Mouse (Mus musculus) forebrain, embryonic 13.5 days (tissue): ENCODE results near the gene Olfr53. TPM values are rescaled to one million over a fixed set of nuclear protein-coding genes. Genes with fewer than 3 reads are reported as not detected.
"Not testable (repeated sequence)": the region's sequence is repeated elsewhere in the genome, so short reads cannot be mapped to it uniquely, and the experiment has no call there.

Source experiments
- ATAC-seq: fragments of 200-750 bp; cut with Nextera tagmentation; 2 replicates; pipeline ENCODE4 v1.8.0; 2017
- H3K27ac ChIP-seq: fragments of 300-500 bp; sonication (generic); 2 replicates; pipeline ENCODE4 v1.5.1; 2015; ENCODE audit warnings: inconsistent platforms, mild to moderate bottlenecking, moderate library complexity
- H3K27me3 ChIP-seq: fragments of 300-500 bp; sonication (generic); 2 replicates; pipeline ENCODE4 v1.6.1; 2015; ENCODE audit warnings: mild to moderate bottlenecking, inconsistent platforms
- H3K36me3 ChIP-seq: fragments of 300-500 bp; sonication (generic); 2 replicates; pipeline ENCODE4 v1.6.1; 2015; ENCODE audit warnings: mild to moderate bottlenecking, inconsistent platforms; ENCODE audit not compliant: poor library complexity, severe bottlenecking
- H3K4me1 ChIP-seq: fragments of 300-500 bp; sonication (generic); 2 replicates; pipeline ENCODE4 v1.6.1; 2015; ENCODE audit warnings: inconsistent platforms
- H3K4me2 ChIP-seq: fragments of 300-500 bp; sonication (generic); 2 replicates; pipeline ENCODE4 v1.6.1; 2015; ENCODE audit warnings: inconsistent platforms, mild to moderate bottlenecking, moderate library complexity
- H3K4me3 ChIP-seq: fragments of 300-500 bp; sonication (generic); 2 replicates; pipeline ENCODE4 v1.5.1; 2015; ENCODE audit warnings: mild to moderate bottlenecking, inconsistent platforms
- H3K9ac ChIP-seq: fragments of 300-500 bp; sonication (generic); 2 replicates; pipeline ENCODE4 v1.6.1; 2015; ENCODE audit warnings: mild to moderate bottlenecking, inconsistent platforms
- H3K9me3 ChIP-seq: fragments of 300-500 bp; sonication (generic); replicated peaks from 2 replicates; pipeline ENCODE4 v1.6.1; 2016; ENCODE audit warnings: inconsistent platforms
- WGBS: fragments of 180-500 bp; shearing (Covaris S2); methylation state at CpG from one replicate; pipeline ENCODE4 v1.1.7; 2015; 5-methylcytosine and 5-hydroxymethylcytosine counted together
- polyA plus RNA-seq: library from polyadenylated mRNA; unstranded; fragments of >200 nt; fragmentation: Nextera tagmentation; extraction: Ambion mirVana; gene quantifications from 2 replicates; pipeline ENCODE4 v1.2.1, GENCODE M21; 2015

Olfr53 gene
- not detected in 2 replicates for polyA plus RNA-seq

DNA sequence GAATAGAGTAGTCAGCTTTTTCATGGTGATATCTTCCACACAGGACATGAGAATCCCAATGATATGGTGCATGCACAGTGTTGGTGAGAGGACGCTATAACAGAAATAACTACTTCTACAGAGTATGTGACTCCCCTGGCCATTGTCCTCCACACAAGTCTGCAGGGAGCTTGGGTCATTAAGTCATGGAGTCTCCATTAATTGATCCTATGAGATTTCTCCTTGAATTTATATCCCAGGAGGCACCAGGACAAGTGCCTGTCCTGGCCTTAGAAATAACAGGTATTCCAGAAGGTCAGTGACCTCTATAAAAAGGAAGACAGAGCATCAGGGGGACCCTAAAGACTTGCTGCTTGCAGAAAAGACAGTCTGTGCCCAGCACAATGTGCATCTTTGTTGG lies at the start of gene Olfr53:
Gene Olfr53, plus strand, starts transcription at position 301 of the 400 bp plus-strand sequence.
- WGBS = 83% methylated on average over 1 of the region's 1 CpGs
- ATAC-seq = no peak
- H3K4me2 ChIP-seq = no peak within 1 kb of the TSS
- H3K27ac ChIP-seq = no peak within 1 kb of the TSS
- H3K4me1 ChIP-seq = no peaks in the 10 kb centered on the region
- H3K9ac ChIP-seq = no peak within 1 kb of the TSS
- H3K27me3 ChIP-seq = no peaks in the 10 kb centered on the region
- H3K9me3 ChIP-seq = no peaks in the 10 kb centered on the region
- H3K4me3 ChIP-seq = no peak within 1 kb of the TSS
- no peaks in the 10 kb centered on the region for H3K36me3 ChIP-seq

DNA sequence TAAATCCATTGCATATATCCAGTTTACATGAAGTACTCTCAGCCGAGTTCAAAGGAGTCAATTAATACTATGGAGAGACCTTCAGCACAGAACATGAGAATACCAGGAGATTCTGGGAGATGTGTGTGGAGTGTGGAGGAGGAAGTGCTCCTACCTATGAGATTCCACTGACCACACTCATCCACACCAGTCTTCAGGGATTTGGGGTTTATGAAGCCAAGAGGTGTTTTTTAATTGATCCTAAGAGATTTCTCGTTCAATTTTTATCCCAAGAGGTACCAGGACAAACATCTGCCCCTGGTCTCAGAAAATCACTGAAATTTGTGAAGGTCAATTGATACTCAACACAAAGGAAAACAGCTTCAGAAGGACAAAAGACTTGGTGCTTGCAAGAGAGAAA lies 45.3 kb upstream of the Olfr53 start, which contains the start of gene Olfr46:
Gene Olfr46, plus strand, starts transcription at position 301 of the 400 bp plus-strand sequence.
- ATAC-seq, H3K27ac ChIP-seq, H3K27me3 ChIP-seq, H3K36me3 ChIP-seq, H3K9me3 ChIP-seq, H3K4me3 ChIP-seq, H3K4me2 ChIP-seq, H3K9ac ChIP-seq, H3K4me1 ChIP-seq: not testable (repeated sequence)
- WGBS = 80% methylated on average over 2 of the region's 2 CpGs

DNA sequence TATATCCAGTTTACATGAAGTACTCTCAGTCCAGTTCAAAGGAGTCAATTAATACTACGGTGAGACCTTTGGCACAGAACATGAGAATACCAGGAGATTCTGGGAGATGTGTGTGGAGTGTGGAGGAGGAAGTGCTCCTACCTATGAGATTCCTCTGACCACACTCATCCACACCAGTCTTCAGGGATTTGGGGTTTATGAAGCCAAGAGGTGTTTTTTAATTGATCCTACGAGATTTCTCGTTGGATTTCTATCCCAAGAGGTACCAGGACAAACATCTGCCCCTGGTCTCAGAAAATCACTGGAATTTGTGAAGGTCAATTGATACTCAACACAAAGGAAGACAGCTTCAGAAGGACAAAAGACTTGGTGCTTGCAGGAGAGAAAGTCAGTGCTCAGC lies 17.6 kb upstream of the Olfr53 start, which contains the start of gene Olfr61:
Gene Olfr61, plus strand, starts transcription at position 301 of the 400 bp plus-strand sequence.
- not testable (repeated sequence) for H3K4me1 ChIP-seq, H3K9ac ChIP-seq, H3K4me3 ChIP-seq, H3K27me3 ChIP-seq, H3K4me2 ChIP-seq, H3K27ac ChIP-seq, H3K36me3 ChIP-seq, H3K9me3 ChIP-seq, ATAC-seq
- WGBS = 84% methylated on average over 3 of the region's 3 CpGs

DNA sequence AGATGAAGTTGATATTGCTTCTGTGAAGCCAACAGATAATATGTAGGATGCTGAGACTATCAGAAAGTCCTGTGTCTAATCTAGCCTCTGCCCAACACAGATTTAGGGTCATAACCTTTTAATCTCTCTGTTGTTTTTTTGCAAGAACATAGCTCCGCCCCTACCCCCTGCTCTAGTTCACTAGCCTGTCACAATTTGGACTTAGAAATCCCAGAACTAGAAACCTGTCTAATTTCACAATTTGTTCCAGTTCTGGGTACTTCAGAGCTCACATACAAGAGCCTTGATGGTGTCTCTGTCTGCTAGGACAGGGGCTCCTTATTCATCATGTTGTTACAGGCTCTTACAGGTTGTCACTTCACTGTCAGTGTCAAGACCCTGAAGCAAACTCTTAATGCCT lies 15.7 kb upstream of the Olfr53 start:
- no peak overlapping the region for H3K4me2 ChIP-seq
- H3K27ac ChIP-seq = no peak overlapping the region
- no peak overlapping the region for H3K9ac ChIP-seq
- no peaks in the 10 kb centered on the region for H3K27me3 ChIP-seq
- WGBS = 63% methylated on average over 1 of the region's 1 CpGs
- no peaks in the 10 kb centered on the region for H3K36me3 ChIP-seq
- no peaks in the 10 kb centered on the region for H3K9me3 ChIP-seq
- no peak for ATAC-seq
- H3K4me1 ChIP-seq = no peaks in the 10 kb centered on the region
- H3K4me3 ChIP-seq = no peak overlapping the region

DNA sequence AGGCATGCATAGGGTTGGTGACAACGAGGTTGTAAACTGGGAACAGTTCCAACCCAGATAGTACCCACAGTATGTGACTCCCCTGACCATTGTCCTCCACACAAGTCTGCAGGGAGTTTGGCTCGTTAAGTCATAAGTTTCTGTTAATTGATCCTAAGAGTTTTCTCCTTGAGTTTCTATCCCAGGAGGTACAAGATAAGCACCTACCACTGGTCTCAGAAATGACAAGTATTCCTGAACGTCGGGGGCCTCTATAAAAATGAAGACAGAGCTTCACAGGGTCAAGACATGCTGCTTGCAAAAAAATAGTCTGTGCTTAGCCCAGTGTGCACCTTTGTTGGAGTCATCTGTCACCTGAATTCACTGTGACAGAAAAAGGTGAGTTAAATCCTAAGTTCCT lies 13.4 kb downstream of the Olfr53 start, which contains the start of gene Olfr539:
Gene Olfr539, plus strand, starts transcription at position 301 of the 400 bp plus-strand sequence.
- Histone ChIP-seq H3K9me3 (no peaks in the 10 kb centered on the region), H3K4me3 (no peak within 1 kb of the TSS), H3K4me1 (no peaks in the 10 kb centered on the region), H3K27ac (no peak within 1 kb of the TSS), H3K4me2 (no peak within 1 kb of the TSS), H3K27me3 (no peaks in the 10 kb centered on the region), H3K36me3 (no peaks in the 10 kb centered on the region), H3K9ac (no peak within 1 kb of the TSS)
- 66% methylated on average over 4 of the region's 4 CpGs for WGBS
- ATAC-seq = no peak

DNA sequence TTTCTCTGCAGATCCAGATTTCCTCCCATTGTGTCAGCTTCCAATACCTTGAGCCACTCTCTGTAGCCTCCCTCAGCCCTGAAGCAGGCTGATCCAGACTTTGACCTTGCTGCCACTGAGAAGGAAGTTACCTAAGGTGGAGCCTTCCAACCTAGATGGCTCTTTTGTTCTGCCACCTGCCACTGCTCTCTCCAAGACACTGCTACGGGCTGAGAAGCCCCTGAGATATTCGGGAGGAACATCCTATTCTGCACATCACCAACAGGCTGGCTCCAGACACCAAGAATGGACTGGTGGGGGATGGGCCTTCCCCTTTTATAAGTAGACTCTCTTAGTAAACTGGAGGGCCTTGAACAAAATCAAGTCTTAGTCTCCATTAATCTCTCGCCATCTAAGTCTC lies 24.4 kb downstream of the Olfr53 start:
- H3K9ac ChIP-seq, H3K36me3 ChIP-seq, H3K9me3 ChIP-seq, H3K4me3 ChIP-seq, H3K27me3 ChIP-seq, H3K4me1 ChIP-seq, H3K4me2 ChIP-seq, ATAC-seq, H3K27ac ChIP-seq: not testable (repeated sequence)
- WGBS = 84% methylated on average over 3 of the region's 3 CpGs

DNA sequence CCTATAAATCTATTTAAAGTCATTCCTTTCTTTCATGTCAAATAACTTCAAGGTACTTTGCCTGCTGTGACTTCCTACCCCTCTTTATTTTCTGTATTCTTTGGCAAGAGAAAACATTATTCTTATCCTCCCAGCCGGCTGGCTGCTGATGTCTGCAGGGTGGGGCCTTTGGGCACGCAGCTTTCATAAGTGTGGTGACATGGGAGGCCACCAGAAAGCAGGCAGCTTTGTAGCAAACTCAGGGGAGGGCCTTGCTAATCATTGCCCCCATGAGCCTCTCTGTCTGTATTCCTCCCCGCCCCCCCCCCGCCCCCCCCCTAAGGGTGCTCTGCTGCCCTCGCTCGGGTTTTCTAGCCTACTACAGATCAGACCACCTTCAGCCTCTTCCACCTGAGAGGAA lies 29.6 kb downstream of the Olfr53 start:
- no peak overlapping the region for H3K4me3 ChIP-seq

DNA sequence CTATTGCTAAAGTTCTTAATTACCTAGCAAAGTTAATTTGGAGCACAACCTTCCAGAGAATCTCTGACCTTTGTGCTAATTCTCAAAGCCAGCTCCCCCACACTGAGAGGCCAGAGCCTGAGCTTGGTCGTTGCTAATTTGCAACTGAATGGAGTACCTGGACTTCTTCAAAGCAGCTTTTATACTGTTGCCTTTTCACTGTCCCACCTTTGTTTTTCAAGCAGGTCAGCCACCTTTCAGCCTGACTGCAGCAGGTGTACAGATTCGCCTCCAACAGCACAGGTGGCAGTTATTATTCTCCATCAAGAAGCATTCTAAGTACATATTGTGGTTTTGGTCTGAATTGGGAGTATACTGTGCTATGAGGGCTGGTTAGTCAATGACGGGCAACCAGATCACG lies 33.3 kb downstream of the Olfr53 start:
- not testable (repeated sequence) for H3K9me3 ChIP-seq

More for the DNA sequence above, 29.6 kb downstream of the Olfr53 start:
- peaks cover 10% of the 10 kb centered on the region for H3K9me3 ChIP-seq
- H3K9ac ChIP-seq = no peak overlapping the region
- WGBS = 2% methylated on average over 6 of the region's 6 CpGs
- no peak for ATAC-seq
- H3K27me3 ChIP-seq = no peaks in the 10 kb centered on the region
- H3K4me2 ChIP-seq = peak overlapping the region; percentile 28
- H3K4me1 ChIP-seq = no peaks in the 10 kb centered on the region
- no peak overlapping the region for H3K27ac ChIP-seq
- no peaks in the 10 kb centered on the region for H3K36me3 ChIP-seq

DNA sequence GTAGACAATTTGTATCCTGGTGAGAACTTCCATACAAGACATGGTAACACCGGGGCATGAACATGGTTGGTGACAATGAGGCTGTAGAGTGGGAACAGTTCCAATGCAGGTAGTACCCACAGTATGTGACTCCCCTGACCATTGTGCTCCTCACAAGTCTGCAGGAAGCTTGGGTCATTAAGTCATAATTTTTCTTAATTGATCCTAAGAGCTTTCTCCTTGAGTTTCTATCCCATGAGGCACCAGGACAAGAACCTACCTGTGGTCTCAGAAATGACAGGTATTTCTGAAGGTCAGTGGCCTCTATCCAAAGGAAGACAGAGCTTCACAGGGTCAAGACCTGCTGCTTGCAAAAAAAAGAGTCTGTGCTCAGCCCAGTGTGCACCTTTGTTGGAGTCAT lies 35.4 kb downstream of the Olfr53 start, which contains the start of gene Olfr45:
Gene Olfr45, plus strand, starts transcription at position 301 of the 400 bp plus-strand sequence.
- no peaks in the 10 kb centered on the region for H3K4me1 ChIP-seq
- H3K4me2 ChIP-seq = no peak within 1 kb of the TSS
- no peak within 1 kb of the TSS for H3K9ac ChIP-seq
- WGBS = 100% methylated on average over 1 of the region's 1 CpGs
- peaks cover 10% of the 10 kb centered on the region for H3K9me3 ChIP-seq
- no peak for ATAC-seq
- no peak within 1 kb of the TSS for H3K27ac ChIP-seq
- H3K4me3 ChIP-seq = no peak within 1 kb of the TSS
- H3K36me3 ChIP-seq = no peaks in the 10 kb centered on the region
- H3K27me3 ChIP-seq = no peaks in the 10 kb centered on the region

More for the DNA sequence above, 33.3 kb downstream of the Olfr53 start:
- not testable (repeated sequence) for H3K4me2 ChIP-seq, H3K9ac ChIP-seq, ATAC-seq, H3K4me3 ChIP-seq, H3K4me1 ChIP-seq, H3K27ac ChIP-seq, H3K27me3 ChIP-seq, H3K36me3 ChIP-seq
- WGBS = 65% methylated on average over 4 of the region's 4 CpGs

DNA sequence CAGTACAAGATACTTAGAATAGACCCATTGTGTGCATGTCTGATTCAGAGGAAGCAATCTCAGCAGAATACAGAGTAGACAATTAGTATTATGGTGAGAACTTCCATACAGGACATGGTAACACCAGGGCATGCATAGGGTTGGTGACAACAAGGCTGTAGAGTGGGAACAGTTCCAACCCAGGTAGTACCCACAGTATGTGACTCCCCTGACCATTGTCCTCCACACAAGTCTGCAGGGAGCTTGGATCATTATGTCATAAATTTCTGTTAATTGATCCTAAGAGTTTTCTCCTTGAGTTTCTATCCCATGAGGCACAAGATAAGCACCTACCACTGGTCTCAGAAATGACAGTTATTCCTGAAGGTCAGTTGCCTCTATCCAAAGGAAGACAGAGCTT lies 50.7 kb downstream of the Olfr53 start, which contains the start of gene Olfr541:
Gene Olfr541, plus strand, starts transcription at position 301 of the 400 bp plus-strand sequence.
- H3K9ac ChIP-seq = no peak within 1 kb of the TSS
- H3K36me3 ChIP-seq = no peaks in the 10 kb centered on the region
- H3K4me3 ChIP-seq = no peak within 1 kb of the TSS
- H3K9me3 ChIP-seq = no peaks in the 10 kb centered on the region
- H3K4me2 ChIP-seq = no peak within 1 kb of the TSS
- no peak within 1 kb of the TSS for H3K27ac ChIP-seq
- no peaks in the 10 kb centered on the region for H3K27me3 ChIP-seq
- H3K4me1 ChIP-seq = no peaks in the 10 kb centered on the region
- ATAC-seq = no peak

Other genes starting within 250 kb of the Olfr53 start
- gene Olfr531, start 243.5 kb upstream of the Olfr53 start, polyA plus RNA-seq = not detected in 2 replicates
- not detected in 2 replicates for gene Olfr532, start 224.8 kb upstream of the Olfr53 start, polyA plus RNA-seq
- gene Olfr533, start 183.1 kb upstream of the Olfr53 start, polyA plus RNA-seq = not detected in 2 replicates
- not detected in 2 replicates for gene Olfr535, start 162.2 kb upstream of the Olfr53 start, polyA plus RNA-seq
- not detected in 2 replicates for gene Olfr536, start 139.1 kb upstream of the Olfr53 start, polyA plus RNA-seq
- gene Olfr538, start 78.6 kb upstream of the Olfr53 start, polyA plus RNA-seq = not detected in 2 replicates
- 0.04 TPM in 1 of 2 replicates, not detected in the other for gene Olfr46, start 45.2 kb upstream of the Olfr53 start, polyA plus RNA-seq
- not detected in 2 replicates for gene Olfr61, start 17.5 kb upstream of the Olfr53 start, polyA plus RNA-seq
- gene Olfr539, start 13.5 kb downstream of the Olfr53 start, polyA plus RNA-seq = 0.01 TPM in 1 of 2 replicates, not detected in the other
- gene Olfr45, start 35.5 kb downstream of the Olfr53 start, polyA plus RNA-seq = not detected in 2 replicates
- not detected in 2 replicates for gene Olfr541, start 50.8 kb downstream of the Olfr53 start, polyA plus RNA-seq
- gene Cyp2e1, start 117.3 kb downstream of the Olfr53 start, polyA plus RNA-seq = not detected in 2 replicates
- 0.28 TPM in 1 of 2 replicates, not detected in the other for gene Syce1, start 141.4 kb downstream of the Olfr53 start, polyA plus RNA-seq
- 8.7 and 10.6 TPM in 2 replicates for gene Zfp941, start 175.7 kb downstream of the Olfr53 start, polyA plus RNA-seq
- not detected in 2 replicates for gene Urah, start 188.6 kb downstream of the Olfr53 start, polyA plus RNA-seq
- gene Scgb1c1, start 199.1 kb downstream of the Olfr53 start, polyA plus RNA-seq = not detected in 2 replicates
- not detected in 2 replicates for gene Odf3, start 201.4 kb downstream of the Olfr53 start, polyA plus RNA-seq
- not detected in 2 replicates for gene Gm45785, start 209.9 kb downstream of the Olfr53 start, polyA plus RNA-seq
- 65.7 and 80.4 TPM in 2 replicates for gene Ric8a, start 210.5 kb downstream of the Olfr53 start, polyA plus RNA-seq
- gene Bet1l, start 211.1 kb downstream of the Olfr53 start, polyA plus RNA-seq = 34.6 and 38.7 TPM in 2 replicates
- 310 and 318 TPM in 2 replicates for gene Psmd13, start 235.5 kb downstream of the Olfr53 start, polyA plus RNA-seq
- 29.4 and 31.0 TPM in 2 replicates for gene Sirt3, start 235.9 kb downstream of the Olfr53 start, polyA plus RNA-seq